Mouse (Mus musculus): ENCODE measurements around the gene Pttg1. TPM values are rescaled to one million over a fixed set of nuclear protein-coding genes. Genes with fewer than 3 reads are reported as not detected.
A peak's percentile ranks its signal among the peaks of the same experiment; 100 is the strongest.

Gene Pttg1
- polyA plus RNA-seq, 1 experiment from 2014 or later, result 130 TPM

DNA sequence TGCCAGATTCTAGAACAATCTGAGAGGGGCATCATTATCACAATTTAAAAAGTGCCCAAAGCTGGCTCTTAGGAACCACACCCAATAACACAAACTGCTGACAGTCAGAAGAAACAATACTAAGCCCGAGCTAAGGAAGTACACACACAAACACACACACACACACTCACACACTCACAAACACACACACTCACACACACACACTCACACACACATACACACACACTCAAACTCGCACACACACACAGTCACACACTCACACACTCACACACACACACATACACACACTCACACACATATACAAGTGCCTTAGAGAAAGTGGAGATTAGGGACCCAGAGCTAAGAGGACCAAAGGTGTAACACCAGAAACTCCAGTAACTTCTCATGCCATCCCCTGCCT, 42.5 kb downstream of the Pttg1 start:
- 0 out of 2 replicates have a peak, but pooled peaks have one; percentile 15 for ATAC-seq
- Histone ChIP-seq H3K4me2 (replicated peaks; ENCODE audit: low read depth, low read length) (peak overlapping the region; percentile 1; the same call in 1 of the 2 replicates), H3K9me3 (ENCODE audit: low read length) (no peaks in the 10 kb centered on the region), H3K9ac (replicated peaks; ENCODE audit: low read depth) (no peak overlapping the region), H3K4me1 (ENCODE audit: insufficient read depth, low read depth, low read length) (no peaks in the 10 kb centered on the region; the same call in 1 of the 2 replicates), H3K27ac (ENCODE audit: low read length) (peak overlapping the region; percentile 60; the same call in 1 of the 2 replicates), H3K27me3 (replicated peaks; ENCODE audit: insufficient read depth, low read length) (no peaks in the 10 kb centered on the region), H3K36me3 (ENCODE audit: insufficient read depth, low read length) (no peaks in the 10 kb centered on the region), H3K4me3 (ENCODE audit: low read depth, low read length) (no peak overlapping the region)
- WGBS, result 69% methylated on average over 2 of the region's 2 CpGs
- TF ChIP-seq CTCF (IDR thresholded peaks at IDR 0.05), result no peak
- no peak for TF ChIP-seq EP300 (IDR thresholded peaks at IDR 0.05)
- DNase-seq (ENCODE audit: low spot score), result peak; percentile 22

GRCm38 (mm10) chr11:43380901-43381300, 45.1 kb downstream of the Pttg1 start:
- Histone ChIP-seq H3K9ac (replicated peaks; ENCODE audit: low read depth) (no peak overlapping the region), H3K36me3 (ENCODE audit: insufficient read depth, low read length) (no peaks in the 10 kb centered on the region), H3K4me2 (replicated peaks; ENCODE audit: low read depth, low read length) (no peak overlapping the region), H3K9me3 (ENCODE audit: low read length) (no peaks in the 10 kb centered on the region), H3K27ac (ENCODE audit: low read length) (no peak overlapping the region), H3K4me3 (ENCODE audit: low read depth, low read length) (no peak overlapping the region), H3K27me3 (replicated peaks; ENCODE audit: insufficient read depth, low read length) (no peaks in the 10 kb centered on the region), H3K4me1 (ENCODE audit: insufficient read depth, low read depth, low read length) (no peaks in the 10 kb centered on the region; the same call in 1 of the 2 replicates)
- DNase-seq (ENCODE audit: low spot score) (no peak), ATAC-seq (no peak)
- TF ChIP-seq EP300 (IDR thresholded peaks at IDR 0.05) (no peak), CTCF (IDR thresholded peaks at IDR 0.05) (no peak)
- WGBS, result 84% methylated on average over 7 of the region's 7 CpGs

- no peak for ATAC-seq
- no peak for DNase-seq (ENCODE audit: low spot score)
- Histone ChIP-seq H3K27me3 (replicated peaks; ENCODE audit: insufficient read depth, low read length) (no peaks in the 10 kb centered on the region), H3K9ac (replicated peaks; ENCODE audit: low read depth) (no peak overlapping the region), H3K4me2 (replicated peaks; ENCODE audit: low read depth, low read length) (no peak overlapping the region), H3K27ac (ENCODE audit: low read length) (no peak overlapping the region), H3K9me3 (ENCODE audit: low read length) (no peaks in the 10 kb centered on the region), H3K4me1 (ENCODE audit: insufficient read depth, low read depth, low read length) (no peaks in the 10 kb centered on the region), H3K36me3 (ENCODE audit: insufficient read depth, low read length) (no peaks in the 10 kb centered on the region), H3K4me3 (ENCODE audit: low read depth, low read length) (no peak overlapping the region)
- WGBS, result 87% methylated on average over 11 of the region's 11 CpGs
- no peak for TF ChIP-seq EP300 (IDR thresholded peaks at IDR 0.05)
- no peak for TF ChIP-seq CTCF (IDR thresholded peaks at IDR 0.05)
Measured at GRCm38 (mm10) chr11:43379911-43380485, 46.1 kb downstream of the Pttg1 start.

GRCm38 (mm10) chr11:43379488-43379887, 46.6 kb downstream of the Pttg1 start:
- ATAC-seq (no peak), DNase-seq (ENCODE audit: low spot score) (no peak)
- H3K27ac ChIP-seq (ENCODE audit: low read length), result no peak overlapping the region
- H3K27me3 ChIP-seq (replicated peaks; ENCODE audit: insufficient read depth, low read length), result no peaks in the 10 kb centered on the region
- H3K4me3 ChIP-seq (ENCODE audit: low read depth, low read length), result no peak overlapping the region
- H3K9me3 ChIP-seq (ENCODE audit: low read length), result no peaks in the 10 kb centered on the region
- WGBS, result 96% methylated on average over 3 of the region's 3 CpGs
- no peak overlapping the region for H3K4me2 ChIP-seq (replicated peaks; ENCODE audit: low read depth, low read length)
- no peak for TF ChIP-seq CTCF (IDR thresholded peaks at IDR 0.05)
- no peak for TF ChIP-seq EP300 (IDR thresholded peaks at IDR 0.05)
- no peaks in the 10 kb centered on the region for H3K36me3 ChIP-seq (ENCODE audit: insufficient read depth, low read length)
- H3K4me1 ChIP-seq (ENCODE audit: insufficient read depth, low read depth, low read length), result no peaks in the 10 kb centered on the region
- no peak overlapping the region for H3K9ac ChIP-seq (replicated peaks; ENCODE audit: low read depth)

GRCm38 (mm10) chr11:43377083-43377850, 48.8 kb downstream of the Pttg1 start:
- no peak for ATAC-seq
- DNase-seq (ENCODE audit: low spot score), result no peak
- no peak overlapping the region for H3K9ac ChIP-seq (replicated peaks; ENCODE audit: low read depth)
- no peaks in the 10 kb centered on the region for H3K4me1 ChIP-seq (ENCODE audit: insufficient read depth, low read depth, low read length)
- H3K9me3 ChIP-seq (ENCODE audit: low read length), result no peaks in the 10 kb centered on the region
- no peak overlapping the region for H3K4me2 ChIP-seq (replicated peaks; ENCODE audit: low read depth, low read length)
- no peak for TF ChIP-seq EP300 (IDR thresholded peaks at IDR 0.05)
- TF ChIP-seq CTCF (IDR thresholded peaks at IDR 0.05), result no peak
- H3K27me3 ChIP-seq (replicated peaks; ENCODE audit: insufficient read depth, low read length), result no peaks in the 10 kb centered on the region
- H3K36me3 ChIP-seq (ENCODE audit: insufficient read depth, low read length), result no peaks in the 10 kb centered on the region
- 82% methylated on average over 8 of the region's 8 CpGs for WGBS
- H3K4me3 ChIP-seq (ENCODE audit: low read depth, low read length), result no peak overlapping the region
- H3K27ac ChIP-seq (ENCODE audit: low read length), result no peak overlapping the region

GRCm38 (mm10) chr11:43376598-43376997, 49.5 kb downstream of the Pttg1 start:
- no peak for DNase-seq (ENCODE audit: low spot score)
- no peak overlapping the region for H3K4me3 ChIP-seq (ENCODE audit: low read depth, low read length)
- no peak overlapping the region for H3K4me2 ChIP-seq (replicated peaks; ENCODE audit: low read depth, low read length)
- no peaks in the 10 kb centered on the region for H3K9me3 ChIP-seq (ENCODE audit: low read length)
- H3K27me3 ChIP-seq (replicated peaks; ENCODE audit: insufficient read depth, low read length), result no peaks in the 10 kb centered on the region
- no peaks in the 10 kb centered on the region for H3K36me3 ChIP-seq (ENCODE audit: insufficient read depth, low read length)
- no peak for ATAC-seq
- no peak overlapping the region for H3K27ac ChIP-seq (ENCODE audit: low read length)
- WGBS, result 94% methylated on average over 1 of the region's 1 CpGs
- TF ChIP-seq CTCF (IDR thresholded peaks at IDR 0.05) (no peak), EP300 (IDR thresholded peaks at IDR 0.05) (no peak)
- no peaks in the 10 kb centered on the region for H3K4me1 ChIP-seq (ENCODE audit: insufficient read depth, low read depth, low read length)
- no peak overlapping the region for H3K9ac ChIP-seq (replicated peaks; ENCODE audit: low read depth)
